Mouse (Mus musculus) lung, postnatal 14 days (tissue): ENCODE data around the gene Pdxk.
A peak's percentile ranks its signal among the peaks of the same experiment; 100 is the strongest.

ENCODE experiments used
- DNase-seq: peaks from one replicate; pipeline ENCODE4 v3.0.0; 2021

Pdxk gene

DNA sequence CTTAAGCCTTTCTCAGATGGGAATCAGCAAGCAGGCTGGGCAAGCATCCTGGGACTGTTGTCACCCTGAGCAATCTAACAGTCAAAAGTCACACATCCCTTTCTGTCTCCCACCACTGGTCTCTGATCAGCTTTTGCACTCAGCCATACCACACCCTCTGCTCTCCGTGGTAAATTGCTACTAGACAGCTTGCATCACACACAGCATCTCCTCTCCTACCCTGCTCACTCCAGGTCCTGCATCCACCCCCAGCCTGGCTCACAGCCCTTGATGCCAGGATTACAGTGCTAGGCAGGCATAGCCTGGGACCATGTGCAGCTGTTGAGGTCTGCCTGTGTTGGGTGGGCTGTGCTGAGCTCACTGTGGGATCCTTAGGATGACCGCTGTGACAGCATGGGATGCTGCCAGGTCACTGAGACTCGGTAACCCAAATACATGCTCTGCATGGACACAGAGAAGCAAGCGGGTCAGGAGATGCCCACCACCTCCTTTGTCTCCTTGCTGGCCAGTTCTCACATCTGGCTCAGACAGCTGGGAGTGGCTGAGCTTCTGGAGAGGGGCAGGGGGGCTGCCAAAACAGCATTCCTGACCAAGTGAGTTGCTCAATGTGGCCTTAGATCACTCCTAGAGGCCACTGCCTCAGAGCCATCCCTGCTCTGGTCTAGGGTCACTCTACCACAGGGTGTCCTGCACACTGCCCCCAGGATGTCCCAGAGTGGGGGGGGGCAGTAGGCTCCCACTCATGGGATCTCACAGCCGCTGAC lies 6.2 kb downstream of the Pdxk start:
- peak; percentile 34 for DNase-seq

DNA sequence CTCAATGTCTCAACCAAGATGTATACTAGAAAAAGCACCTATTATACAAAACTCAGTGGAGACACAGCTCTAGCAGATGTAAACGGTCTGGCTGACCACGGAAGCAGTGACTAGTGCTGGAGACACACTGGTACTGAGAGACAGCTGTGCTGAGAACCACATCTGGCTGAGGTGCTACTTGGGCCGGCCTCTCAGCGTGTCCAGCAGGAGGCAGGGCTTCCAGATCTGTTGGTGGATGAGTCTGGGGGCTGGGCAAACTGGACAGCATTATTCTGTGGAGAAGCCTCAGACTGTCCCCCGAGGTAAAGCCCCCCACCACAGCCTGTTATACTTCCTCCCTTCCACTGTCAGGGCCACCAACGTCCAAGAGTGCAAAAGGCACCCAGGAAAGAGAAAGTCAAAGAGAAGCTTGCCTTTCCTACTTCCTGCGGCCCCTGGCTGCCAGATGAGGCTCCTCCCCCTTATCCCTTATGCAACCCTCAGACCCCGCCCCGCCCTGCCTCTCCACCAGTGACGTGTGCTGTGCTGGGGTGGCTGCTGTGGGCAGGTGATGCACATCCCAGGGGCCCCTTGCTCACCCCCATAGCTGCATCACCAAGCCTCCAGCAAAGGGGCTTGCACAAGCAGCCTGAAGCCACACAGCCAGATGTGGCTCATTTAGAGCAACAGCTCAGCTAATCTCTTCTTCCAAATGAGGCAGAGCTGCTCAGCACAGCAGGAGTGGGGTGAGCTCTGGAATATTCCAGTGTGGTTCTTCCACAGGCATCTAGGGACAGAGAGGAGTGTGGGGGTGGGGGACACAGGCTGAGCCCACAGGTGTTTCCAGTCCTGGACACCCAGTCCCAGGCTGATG lies 7.1 kb downstream of the Pdxk start:
- DNase-seq = peak; percentile 72

- DNase-seq = no peak
Measured at GRCm38 (mm10) chr10:78456696-78457095, 8.1 kb downstream of the Pdxk start.

- DNase-seq = no peak
Measured at GRCm38 (mm10) chr10:78452641-78453040, 12.1 kb downstream of the Pdxk start.

- DNase-seq = no peak
Measured at GRCm38 (mm10) chr10:78450761-78451160, 14.0 kb downstream of the Pdxk start.

DNA sequence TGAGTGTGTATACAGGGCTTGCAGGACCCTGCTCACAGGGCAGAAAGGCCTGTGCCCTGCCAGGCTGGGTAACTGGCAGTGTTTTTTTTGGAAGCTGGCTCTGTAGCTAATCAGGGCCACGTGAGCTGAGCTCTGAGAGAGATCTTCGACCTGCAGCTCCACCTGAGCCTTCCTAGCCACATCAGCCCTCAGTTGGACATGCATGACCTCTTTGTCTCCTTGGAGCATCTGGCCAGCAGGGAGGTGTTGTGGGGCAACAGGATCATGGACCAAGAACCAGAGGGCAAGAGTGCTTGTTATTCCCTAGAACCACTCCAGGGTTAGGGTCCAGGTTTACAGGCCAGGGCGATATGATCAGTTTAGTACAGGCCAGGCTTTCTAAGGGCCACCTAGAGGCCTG lies 17.4 kb downstream of the Pdxk start:
- no peak for DNase-seq

DNA sequence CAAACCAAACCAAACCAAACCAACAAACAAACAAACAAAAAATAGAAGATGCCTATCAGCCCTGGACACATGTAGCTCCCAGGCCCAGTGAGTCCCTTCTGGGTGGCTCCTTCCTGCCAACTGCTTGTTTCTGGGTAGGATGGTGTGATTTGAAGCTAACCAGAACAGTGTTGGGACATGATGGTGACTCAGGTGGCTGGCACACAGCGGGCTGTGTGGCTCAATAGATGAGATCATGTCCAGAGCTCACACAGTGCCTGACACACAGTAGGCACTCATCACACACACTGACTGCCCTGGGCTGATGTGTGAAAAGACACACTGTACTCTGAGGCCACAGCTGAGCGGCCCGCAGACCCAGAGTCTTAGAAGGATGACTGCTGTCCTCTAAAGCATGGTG lies 18.6 kb downstream of the Pdxk start:
- DNase-seq = no peak

DNA sequence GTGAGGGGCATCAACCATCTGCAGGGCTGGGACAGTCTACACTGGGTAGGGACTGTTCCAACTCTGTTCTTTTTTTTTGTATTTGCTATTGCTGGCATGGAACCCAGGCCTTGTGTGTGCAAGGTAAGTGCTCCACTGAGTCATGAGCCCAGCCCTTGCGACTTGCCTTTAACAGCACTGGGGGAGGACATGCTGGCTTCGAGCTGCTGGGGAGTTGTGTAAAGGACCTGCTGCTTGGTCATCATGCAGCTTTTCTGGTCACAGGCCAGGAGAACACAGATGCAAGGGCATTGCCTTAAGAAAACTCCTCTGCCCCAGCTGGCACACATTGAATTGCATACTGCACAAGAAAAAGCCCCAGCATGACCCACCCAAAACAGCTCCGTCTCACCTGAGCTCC lies 22.5 kb downstream of the Pdxk start:
- no peak for DNase-seq

GRCm38 (mm10) chr10:78441606-78442005 lies 23.2 kb downstream of the Pdxk start:
- DNase-seq = no peak

GRCm38 (mm10) chr10:78440812-78441211 lies 24.0 kb downstream of the Pdxk start:
- no peak for DNase-seq

DNA sequence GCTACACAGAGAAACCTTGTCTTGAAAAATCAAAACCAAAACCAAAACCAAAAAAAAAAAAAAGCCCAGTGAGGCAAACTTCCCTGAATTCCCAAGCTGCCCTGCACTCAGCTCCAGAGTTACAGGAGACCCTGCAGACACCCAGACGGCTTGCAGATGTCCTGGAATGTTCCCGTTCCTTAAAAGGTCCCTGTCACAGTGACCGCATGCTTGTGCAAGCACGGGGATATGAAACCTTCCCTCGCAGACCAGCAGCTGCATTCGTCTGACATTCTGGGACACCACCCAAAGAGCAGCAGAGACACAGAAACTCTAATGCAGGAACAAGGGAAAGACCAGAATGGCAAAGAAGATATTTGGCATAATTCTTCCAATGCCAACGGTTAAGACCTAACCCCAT lies 24.8 kb downstream of the Pdxk start:
- DNase-seq = peak; percentile 33

DNA sequence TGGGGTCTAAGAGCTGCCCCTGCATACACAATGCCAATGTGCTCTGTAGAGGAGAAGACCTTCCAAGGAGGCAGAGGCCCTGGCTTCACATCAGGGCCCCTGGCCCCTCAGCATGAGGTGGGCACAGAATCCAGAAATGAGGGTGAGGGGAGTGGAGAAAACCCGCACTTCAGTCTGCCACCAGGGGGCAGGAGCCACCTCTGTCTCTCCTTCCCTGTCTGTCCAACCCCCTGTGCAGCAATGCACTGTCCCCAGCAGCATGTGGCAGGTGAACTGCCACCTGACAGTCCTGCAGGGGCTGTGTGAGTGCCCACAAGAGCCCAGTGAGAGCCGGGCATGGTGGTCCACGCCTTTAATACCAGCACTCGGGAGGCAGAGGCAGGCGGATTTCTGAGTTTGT lies 25.2 kb downstream of the Pdxk start:
- no peak for DNase-seq

DNA sequence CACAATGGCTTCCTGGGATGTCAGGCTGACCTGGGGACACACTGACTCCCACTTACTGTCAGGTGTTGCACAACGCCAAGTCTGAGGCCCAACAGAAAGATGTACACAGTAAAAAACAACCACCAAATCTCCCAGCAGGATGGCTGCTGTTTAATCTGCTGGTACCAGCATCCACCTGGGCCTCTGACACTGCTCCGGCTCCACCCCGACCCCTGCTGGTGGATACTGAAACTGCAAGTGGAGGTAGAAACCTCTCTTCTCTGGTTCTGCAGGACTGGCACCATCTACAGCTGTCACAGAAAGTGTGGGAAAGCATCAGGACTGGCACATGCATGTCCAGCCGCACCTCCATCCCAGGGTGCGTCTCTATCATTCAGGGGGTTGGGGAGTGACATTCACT lies 26.7 kb downstream of the Pdxk start:
- DNase-seq = peak; percentile 87

DNA sequence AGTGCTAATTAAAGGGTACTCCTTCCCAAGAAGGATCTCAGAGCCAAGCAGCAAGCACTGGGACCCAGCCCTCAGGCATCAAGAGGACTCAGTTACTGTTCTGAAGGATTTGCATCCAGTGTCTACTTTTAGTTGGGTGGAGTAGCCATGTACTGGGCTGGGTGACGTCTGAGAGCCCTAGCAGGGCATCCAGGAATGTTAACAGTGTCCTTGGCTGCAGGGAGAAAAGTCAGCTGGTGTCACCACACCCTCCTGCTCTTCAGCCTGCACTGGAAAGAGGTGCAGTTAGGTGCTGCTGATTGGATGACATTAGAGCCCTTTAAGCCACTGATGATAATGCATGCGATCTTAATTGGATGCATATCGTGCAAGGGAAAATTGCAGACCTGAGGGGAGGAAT lies 31.9 kb downstream of the Pdxk start:
- no peak for DNase-seq

GRCm38 (mm10) chr10:78429776-78430175 lies 35.0 kb downstream of the Pdxk start:
- DNase-seq = no peak

GRCm38 (mm10) chr10:78429180-78429579 lies 35.6 kb downstream of the Pdxk start:
- DNase-seq = no peak

DNA sequence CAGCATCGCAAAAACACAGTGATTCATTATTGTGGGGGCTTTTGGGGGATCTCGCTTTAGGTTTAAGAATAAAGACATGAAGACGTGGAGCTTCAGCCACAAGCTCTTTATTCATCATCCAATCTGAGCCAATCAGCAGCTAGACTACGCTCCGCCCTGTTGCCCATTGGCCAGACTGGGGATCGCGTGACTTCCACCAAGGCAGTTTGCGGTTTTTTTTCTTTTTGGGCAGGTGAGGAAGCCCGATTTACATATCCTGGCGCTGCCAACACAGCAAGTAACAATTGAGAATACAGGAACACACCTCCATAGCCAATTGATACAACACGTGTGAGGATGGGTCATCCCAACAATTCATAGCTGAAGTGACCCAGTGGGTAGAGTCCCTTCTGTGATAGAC lies 36.7 kb downstream of the Pdxk start:
- no peak for DNase-seq

DNA sequence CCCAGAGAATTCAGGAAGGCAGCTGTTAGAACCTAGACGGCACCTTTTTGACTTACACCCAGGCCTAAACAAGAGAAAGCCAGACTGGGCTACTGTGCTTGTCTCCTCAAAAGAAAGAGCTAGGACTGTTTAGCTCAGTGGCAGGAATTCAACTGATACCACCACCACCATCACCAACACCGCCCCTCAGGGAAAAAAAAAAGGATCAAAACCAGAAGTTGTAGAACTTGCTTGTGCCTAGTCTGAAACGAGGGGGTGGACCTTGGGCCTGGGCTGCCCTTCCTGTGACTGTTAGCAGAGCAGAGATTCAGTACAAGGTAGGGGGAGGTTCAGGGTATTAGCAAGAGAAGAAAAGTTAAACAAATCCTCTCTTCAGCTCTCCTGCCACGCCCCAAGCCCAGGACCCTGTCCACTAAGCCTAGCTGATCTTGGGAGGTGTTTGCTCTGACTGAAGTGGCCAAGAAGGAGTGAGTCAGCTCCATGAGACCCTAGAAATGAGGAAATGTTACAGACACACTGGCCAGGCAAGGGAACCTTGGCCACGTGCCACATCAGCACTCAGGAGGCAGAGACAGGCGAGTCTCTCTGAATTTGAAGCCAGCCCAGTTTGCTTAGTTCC lies 38.5 kb downstream of the Pdxk start:
- peak; percentile 48 for DNase-seq

DNA sequence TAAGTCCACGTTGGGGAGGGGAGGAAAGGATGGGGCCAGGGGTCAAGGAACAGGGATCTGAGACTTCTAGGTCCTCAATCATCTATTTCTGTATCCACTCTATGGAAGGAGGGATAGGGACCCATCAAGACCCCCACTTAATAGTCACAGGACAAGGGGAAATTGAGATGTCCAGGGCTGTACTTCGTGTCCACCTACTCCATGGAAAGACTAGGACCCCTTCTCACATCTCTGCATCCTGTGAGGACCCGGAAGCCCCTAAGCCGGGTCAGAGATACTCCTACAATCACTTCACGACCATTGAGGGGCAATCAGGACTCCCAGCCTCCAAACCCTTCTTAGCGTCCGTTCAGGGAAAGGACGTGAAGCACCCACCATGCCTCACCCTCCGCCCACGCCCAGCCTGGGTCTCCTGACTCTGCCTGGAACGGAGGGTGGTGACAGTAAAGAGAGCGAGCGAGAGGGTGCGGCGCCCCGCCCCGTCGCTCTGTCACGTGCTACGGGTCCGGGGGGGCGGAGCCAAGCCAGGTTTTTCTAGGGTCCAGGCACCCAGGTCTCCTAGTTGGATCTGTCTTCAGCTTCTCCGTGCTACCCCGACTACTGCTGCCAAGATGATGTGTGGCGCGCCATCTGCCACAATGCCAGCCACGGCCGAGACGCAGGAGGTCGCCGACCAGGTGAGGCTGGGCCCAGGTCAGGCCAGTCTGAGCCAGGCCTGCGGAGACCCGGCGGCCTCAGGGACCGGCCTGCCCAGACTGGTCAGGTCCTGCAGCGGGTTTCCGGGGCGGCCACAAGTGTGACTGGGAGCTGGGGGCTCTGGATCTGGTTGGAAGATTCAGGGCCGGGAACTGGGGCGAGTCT lies 39.4 kb downstream of the Pdxk start, which contains the start of gene Cstb:
Cstb (plus strand) TSS at position 489 of the 861 bp plus-strand sequence.
- peak; percentile 87 for DNase-seq

GRCm38 (mm10) chr10:78422614-78423013 lies 42.2 kb downstream of the Pdxk start:
- DNase-seq = no peak

DNA sequence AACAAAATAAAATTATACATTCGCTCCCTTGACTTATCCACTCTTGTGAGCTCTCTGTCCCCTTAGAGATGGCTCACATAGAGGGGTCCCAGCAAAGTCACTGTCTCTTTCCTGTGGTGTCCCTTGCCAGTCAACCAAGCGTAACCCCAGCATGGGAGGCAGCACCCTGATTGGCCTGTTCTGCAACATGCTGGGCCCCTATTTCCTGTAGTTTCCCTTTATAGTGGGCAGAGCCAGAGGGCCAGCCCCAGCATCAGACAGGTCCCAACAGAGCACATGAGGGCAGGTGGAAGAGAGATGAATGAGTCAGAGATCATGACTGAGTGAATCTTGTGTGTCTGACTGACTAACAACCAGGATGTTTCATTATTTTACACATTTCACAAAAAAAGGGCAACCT lies 43.8 kb downstream of the Pdxk start:
- DNase-seq = no peak

DNA sequence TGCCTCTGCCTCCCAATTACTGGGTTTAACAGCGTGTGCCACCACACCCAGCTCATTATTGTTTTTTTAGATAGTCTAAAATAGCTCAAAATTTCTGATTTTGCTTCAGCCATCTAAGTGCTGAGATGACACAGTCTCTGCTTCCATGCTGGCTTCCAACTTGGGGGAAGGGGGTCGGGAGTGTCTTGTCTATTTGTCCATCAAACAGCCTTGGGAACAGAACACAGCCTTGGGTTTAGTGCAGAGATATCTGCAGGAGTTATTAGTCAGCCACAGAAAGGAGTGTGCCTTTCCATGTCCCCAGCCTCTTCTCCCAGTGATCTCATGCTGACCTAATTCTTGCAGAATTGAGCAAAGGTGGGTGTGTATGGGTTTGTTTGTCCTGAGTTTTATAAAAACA lies 46.0 kb downstream of the Pdxk start:
- DNase-seq = no peak

GRCm38 (mm10) chr10:78417888-78418287 lies 46.9 kb downstream of the Pdxk start:
- DNase-seq = no peak
